Mouse (Mus musculus) heart, embryonic 16.5 days (tissue): ENCODE results near the gene Nppc. TPM values are rescaled to one million over a fixed set of nuclear protein-coding genes. Genes with fewer than 3 reads are reported as not detected.

ENCODE experiments used
- ATAC-seq: fragments of 200-750 bp; cut with Nextera tagmentation; replicated peaks from 2 replicates; pipeline ENCODE4 v1.8.0; 2017; ENCODE audit warnings: moderate number of reproducible peaks; ENCODE audit not compliant: insufficient read depth, low FRiP score; ENCODE audit errors: extremely low read depth
- H3K27ac ChIP-seq: fragments of 300-500 bp; sonication (generic); 2 replicates; pipeline ENCODE4 v1.5.1; 2014; ENCODE audit warnings: mild to moderate bottlenecking, low read length, control low read depth, moderate library complexity
- H3K27me3 ChIP-seq: fragments of 300-500 bp; sonication (generic); 2 replicates; pipeline ENCODE4 v1.6.1; 2014; ENCODE audit warnings: low read length, mixed read lengths; ENCODE audit not compliant: control insufficient read depth, insufficient read depth
- H3K36me3 ChIP-seq: fragments of 300-500 bp; sonication (generic); 2 replicates; pipeline ENCODE4 v1.6.1; 2014; ENCODE audit not compliant: control insufficient read depth, insufficient read depth
- H3K4me1 ChIP-seq: fragments of 300-500 bp; sonication (generic); 2 replicates; pipeline ENCODE4 v1.6.1; 2014; ENCODE audit warnings: low read length, mixed read lengths; ENCODE audit not compliant: control insufficient read depth, insufficient read depth
- H3K4me2 ChIP-seq: fragments of 300-500 bp; sonication (generic); 2 replicates; pipeline ENCODE4 v1.6.1; 2014; ENCODE audit warnings: low read depth, mild to moderate bottlenecking, control low read depth, low read length
- H3K4me3 ChIP-seq: fragments of 300-500 bp; sonication (generic); 2 replicates; pipeline ENCODE4 v1.5.1; 2014; ENCODE audit warnings: mild to moderate bottlenecking, control low read depth, low read length
- H3K9ac ChIP-seq: fragments of 300-500 bp; sonication (generic); 2 replicates; pipeline ENCODE4 v1.6.1; 2014; ENCODE audit warnings: low read length, control low read depth
- H3K9me3 ChIP-seq: fragments of 300-500 bp; sonication (generic); replicated peaks from 2 replicates; pipeline ENCODE4 v1.6.1; 2016; ENCODE audit warnings: low read length; ENCODE audit not compliant: control insufficient read depth
- WGBS: fragments of 180-500 bp; shearing (Covaris S2); extraction: QIAGEN DNeasy Blood & Tissue Kit; methylation state at CpG from one replicate; pipeline ENCODE4 v1.1.7; 2014; 5-methylcytosine and 5-hydroxymethylcytosine counted together
- polyA plus RNA-seq: library from polyadenylated mRNA; unstranded; fragments of >200 nt; fragmentation: Nextera tagmentation; extraction: Ambion mirVana; gene quantifications from 2 replicates; pipeline ENCODE4 v1.2.1, GENCODE M21; 2015

Nppc gene
- polyA plus RNA-seq, 1 experiment from 2014 or later, result 1.4 TPM

DNA sequence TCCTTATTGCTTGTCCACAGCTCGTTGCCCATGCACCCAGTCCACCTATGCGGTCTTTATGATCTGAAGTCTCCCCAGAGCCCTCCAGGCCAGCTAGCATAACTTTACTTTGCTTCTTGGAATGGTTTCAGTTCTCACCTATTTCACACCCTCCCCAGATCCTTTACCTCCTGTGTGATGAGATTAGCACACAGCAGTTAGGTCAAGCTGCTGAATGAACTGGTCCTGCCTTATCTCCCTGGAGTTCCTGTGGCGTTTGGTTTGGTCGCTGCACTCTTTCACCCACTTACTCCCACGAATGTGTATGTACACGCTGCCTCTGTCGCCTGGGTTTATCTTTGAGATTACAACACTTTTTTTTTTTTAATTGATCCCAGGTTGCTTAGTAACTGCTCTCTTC is 30.0 kb upstream of the Nppc start:
- no peak overlapping the region for H3K4me3 ChIP-seq
- H3K4me2 ChIP-seq, result no peak overlapping the region
- H3K4me1 ChIP-seq, result peaks cover 3% of the 10 kb centered on the region; the same call in 1 of the 2 replicates
- no peaks in the 10 kb centered on the region; the same call in 1 of the 2 replicates for H3K9me3 ChIP-seq
- H3K27ac ChIP-seq, result no peak overlapping the region
- no peaks in the 10 kb centered on the region for H3K27me3 ChIP-seq
- no peak overlapping the region for H3K9ac ChIP-seq
- no peak for ATAC-seq
- 35% methylated on average over 7 of the region's 7 CpGs for WGBS
- H3K36me3 ChIP-seq, result no peaks in the 10 kb centered on the region

DNA sequence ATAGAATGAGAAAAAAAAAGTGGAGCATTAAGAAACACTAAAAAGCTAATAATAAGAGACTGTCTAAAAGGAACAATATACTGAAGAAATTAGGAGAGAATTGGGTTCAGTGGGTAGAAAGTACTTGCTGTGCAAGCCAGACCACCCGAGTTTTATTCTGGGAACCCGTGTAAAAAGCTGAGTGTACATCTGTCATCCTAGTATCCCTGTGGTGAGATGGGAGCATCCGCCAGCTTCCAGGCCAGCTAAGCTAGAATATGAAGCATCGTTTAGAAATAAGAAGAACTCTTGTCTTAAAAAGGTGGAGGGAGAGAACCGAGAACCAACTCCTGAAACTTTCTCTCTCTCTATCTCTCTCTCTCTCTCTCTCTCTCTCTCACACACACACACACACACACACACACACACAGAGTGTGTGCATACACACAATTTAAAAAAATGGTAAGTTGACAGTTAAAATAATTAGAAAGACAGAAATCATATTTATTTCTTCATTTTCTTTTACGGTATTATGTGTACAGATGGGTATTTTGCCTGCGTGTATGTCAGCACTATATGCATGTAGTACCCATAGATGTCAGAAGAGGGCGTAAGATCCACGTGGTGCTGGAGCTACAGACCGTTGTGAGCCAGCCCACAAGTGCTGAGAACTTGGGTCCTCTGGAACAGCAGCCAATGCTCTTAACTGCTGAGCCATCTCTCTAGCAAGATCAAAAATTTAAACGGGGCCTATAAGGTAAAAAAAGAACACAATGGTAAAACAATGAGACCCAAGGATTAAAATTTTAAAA is 29.2 kb upstream of the Nppc start:
- Histone ChIP-seq H3K4me2 (no peak overlapping the region), H3K9me3 (no peaks in the 10 kb centered on the region; the same call in 1 of the 2 replicates), H3K27ac (no peak overlapping the region), H3K9ac (no peak overlapping the region), H3K27me3 (no peaks in the 10 kb centered on the region), H3K4me3 (no peak overlapping the region), H3K4me1 (peaks cover 3% of the 10 kb centered on the region; the same call in 1 of the 2 replicates), H3K36me3 (no peaks in the 10 kb centered on the region)
- WGBS, result 66% methylated on average over 11 of the region's 11 CpGs
- no peak for ATAC-seq

DNA sequence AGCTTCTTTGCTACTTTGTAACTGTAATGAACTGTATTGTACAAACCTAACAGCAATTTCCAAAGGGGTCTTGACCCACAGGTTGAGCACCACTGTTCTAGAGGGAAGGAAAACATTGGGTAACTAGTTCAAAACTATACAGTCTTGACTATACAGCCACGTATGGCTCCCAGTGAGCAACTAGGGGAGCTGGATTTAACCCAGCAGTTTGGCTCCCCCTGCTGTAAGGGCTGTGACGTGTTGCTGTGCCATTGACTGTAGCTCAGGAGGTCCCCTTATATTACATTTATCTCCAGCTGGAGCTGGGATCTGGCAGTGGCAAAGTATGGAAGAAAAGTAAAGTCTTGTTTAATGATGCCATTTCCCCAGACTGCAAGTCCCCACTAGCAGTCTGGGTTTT is 28.4 kb upstream of the Nppc start:
- Histone ChIP-seq H3K27ac (no peak overlapping the region), H3K27me3 (no peaks in the 10 kb centered on the region), H3K4me3 (no peak overlapping the region), H3K36me3 (no peaks in the 10 kb centered on the region), H3K4me1 (peaks cover 3% of the 10 kb centered on the region; the same call in 1 of the 2 replicates), H3K9ac (no peak overlapping the region), H3K4me2 (no peak overlapping the region), H3K9me3 (no peaks in the 10 kb centered on the region; the same call in 1 of the 2 replicates)
- 48% methylated on average over 2 of the region's 2 CpGs for WGBS
- no peak for ATAC-seq

DNA sequence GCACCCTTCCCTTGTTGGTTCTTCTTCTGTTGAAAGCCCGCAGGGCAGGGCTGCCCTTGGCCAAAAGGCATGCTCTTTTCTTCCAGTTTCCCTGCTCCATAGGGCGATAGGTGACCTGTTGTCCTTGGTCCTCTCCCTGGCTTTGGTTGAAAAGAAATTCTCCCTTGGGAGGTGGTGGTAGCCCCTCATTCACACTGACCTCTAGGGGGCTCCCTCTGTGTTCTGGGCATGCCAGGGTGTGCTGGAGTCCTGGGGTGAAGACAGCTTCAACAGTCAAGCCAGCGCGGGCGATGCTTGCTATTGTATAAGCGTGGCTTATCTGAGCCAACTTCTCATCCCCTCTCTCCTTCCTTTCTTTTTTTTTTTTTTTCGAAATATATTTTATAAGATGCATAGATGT is 26.6 kb upstream of the Nppc start:
- no peak for ATAC-seq
- Histone ChIP-seq H3K4me2 (no peak overlapping the region), H3K9ac (no peak overlapping the region), H3K9me3 (no peaks in the 10 kb centered on the region; the same call in 1 of the 2 replicates), H3K4me1 (no peaks in the 10 kb centered on the region), H3K27me3 (no peaks in the 10 kb centered on the region), H3K4me3 (no peak overlapping the region), H3K27ac (no peak overlapping the region), H3K36me3 (no peaks in the 10 kb centered on the region)
- 50% methylated on average over 7 of the region's 7 CpGs for WGBS

DNA sequence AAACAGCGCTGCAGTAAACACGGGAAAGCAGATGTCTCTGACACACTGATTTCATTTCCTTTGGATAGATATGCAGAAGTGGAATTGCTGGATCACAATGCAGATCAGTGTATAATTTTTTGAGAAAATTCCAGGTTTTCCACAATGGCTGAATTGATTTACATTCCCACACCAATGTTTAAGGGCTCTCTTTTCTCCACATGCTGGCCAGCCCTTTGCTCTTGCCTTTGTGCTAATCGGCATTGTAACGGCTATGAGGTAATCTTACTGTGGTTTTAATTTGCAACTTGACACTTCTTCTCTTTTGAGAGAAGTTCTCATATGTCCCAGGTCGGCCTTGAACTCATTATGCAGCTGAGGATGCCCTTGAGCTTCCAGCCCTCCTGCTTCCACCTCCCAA is 20.7 kb upstream of the Nppc start:
- 68% methylated on average over 5 of the region's 5 CpGs for WGBS
- no peak overlapping the region for H3K4me2 ChIP-seq

DNA sequence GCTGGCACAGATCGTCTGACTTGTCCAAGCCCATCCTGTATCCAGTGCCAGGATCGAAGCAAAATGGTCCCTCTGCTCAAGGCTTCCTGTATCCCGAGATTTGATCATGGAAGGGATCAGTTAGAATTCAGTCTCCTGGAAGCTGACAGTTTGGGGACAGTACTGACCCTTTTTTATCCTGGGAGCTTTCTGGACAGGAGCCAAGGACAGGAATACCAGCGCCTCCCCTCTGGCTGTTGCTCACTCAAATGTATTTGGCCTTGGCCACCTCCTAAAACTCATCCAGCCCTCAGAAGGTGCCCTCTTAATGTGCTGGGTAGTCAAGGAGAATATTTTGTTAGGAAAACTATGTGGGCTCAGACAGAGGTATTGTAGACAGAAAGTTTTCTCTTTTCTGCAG is 16.9 kb upstream of the Nppc start:
- no peak overlapping the region for H3K4me2 ChIP-seq
- no peaks in the 10 kb centered on the region for H3K4me1 ChIP-seq
- H3K9ac ChIP-seq, result no peak overlapping the region
- H3K4me3 ChIP-seq, result no peak overlapping the region
- 60% methylated on average over 4 of the region's 4 CpGs for WGBS
- 0 out of 2 replicates have a peak, but pooled peaks cover 2% of the 10 kb centered on the region for H3K27me3 ChIP-seq
- no peak overlapping the region for H3K27ac ChIP-seq
- ATAC-seq, result no peak
- H3K9me3 ChIP-seq, result no peaks in the 10 kb centered on the region
- no peaks in the 10 kb centered on the region for H3K36me3 ChIP-seq

More for the DNA sequence above, 20.7 kb upstream of the Nppc start:
- Histone ChIP-seq H3K9ac (no peak overlapping the region), H3K27ac (no peak overlapping the region), H3K4me3 (no peak overlapping the region), H3K36me3 (no peaks in the 10 kb centered on the region), H3K4me1 (no peaks in the 10 kb centered on the region), H3K27me3 (no peaks in the 10 kb centered on the region), H3K9me3 (no peaks in the 10 kb centered on the region)
- ATAC-seq, result no peak

DNA sequence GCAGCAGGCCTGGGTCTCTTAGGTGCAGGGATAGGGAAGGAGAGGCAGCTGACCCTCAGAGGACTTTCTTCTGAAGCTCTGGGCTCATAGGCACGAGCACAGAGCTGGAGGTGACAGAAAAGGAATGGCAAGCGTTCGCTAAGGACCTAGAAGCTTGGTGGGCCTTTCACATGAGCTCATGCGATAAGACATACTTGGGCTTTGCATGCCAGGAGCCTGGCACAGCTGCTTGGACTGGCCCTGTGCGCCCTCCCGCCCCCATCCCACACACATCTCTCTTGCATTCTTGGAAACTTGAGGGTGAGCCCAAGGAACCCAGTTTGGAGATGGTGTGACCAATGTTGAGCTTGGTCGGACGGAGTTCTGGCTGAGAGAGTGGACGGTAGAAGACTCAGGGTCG is 8.3 kb upstream of the Nppc start:
- no peaks in the 10 kb centered on the region for H3K36me3 ChIP-seq
- H3K27ac ChIP-seq, result no peak overlapping the region
- H3K4me2 ChIP-seq, result no peak overlapping the region
- no peak overlapping the region for H3K9ac ChIP-seq
- no peaks in the 10 kb centered on the region for H3K4me1 ChIP-seq
- H3K4me3 ChIP-seq, result no peak overlapping the region
- 77% methylated on average over 10 of the region's 10 CpGs for WGBS
- no peak for ATAC-seq
- no peaks in the 10 kb centered on the region for H3K9me3 ChIP-seq
- 0 out of 2 replicates have a peak, but pooled peaks cover 2% of the 10 kb centered on the region for H3K27me3 ChIP-seq

DNA sequence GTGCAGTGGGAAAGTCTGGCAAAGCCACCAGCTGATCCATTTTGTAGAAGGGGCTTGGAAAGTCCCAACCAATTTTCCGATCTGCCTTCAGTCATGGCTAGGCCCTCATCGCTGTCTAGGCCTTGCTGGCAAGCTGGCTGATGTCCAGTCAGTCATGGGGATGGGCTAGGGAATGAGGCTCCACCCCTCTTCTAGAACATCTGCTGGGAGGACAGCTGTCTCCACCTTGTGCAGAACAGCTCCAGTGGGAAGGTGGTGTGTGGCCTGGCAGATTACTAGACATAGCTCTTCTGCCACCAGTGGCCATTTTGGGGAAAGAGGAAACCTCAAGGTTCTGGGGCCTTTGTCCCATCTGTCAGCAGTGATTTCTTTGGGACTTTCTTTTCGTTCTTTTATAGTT is 7.3 kb upstream of the Nppc start:
- no peaks in the 10 kb centered on the region for H3K9me3 ChIP-seq
- no peak for ATAC-seq
- H3K4me2 ChIP-seq, result no peak overlapping the region
- WGBS, result 72% methylated on average over 3 of the region's 3 CpGs
- 0 out of 2 replicates have a peak, but pooled peaks cover under 1% of the 10 kb centered on the region for H3K27me3 ChIP-seq
- H3K27ac ChIP-seq, result no peak overlapping the region
- no peaks in the 10 kb centered on the region for H3K4me1 ChIP-seq
- no peaks in the 10 kb centered on the region for H3K36me3 ChIP-seq
- no peak overlapping the region for H3K9ac ChIP-seq
- H3K4me3 ChIP-seq, result no peak overlapping the region

DNA sequence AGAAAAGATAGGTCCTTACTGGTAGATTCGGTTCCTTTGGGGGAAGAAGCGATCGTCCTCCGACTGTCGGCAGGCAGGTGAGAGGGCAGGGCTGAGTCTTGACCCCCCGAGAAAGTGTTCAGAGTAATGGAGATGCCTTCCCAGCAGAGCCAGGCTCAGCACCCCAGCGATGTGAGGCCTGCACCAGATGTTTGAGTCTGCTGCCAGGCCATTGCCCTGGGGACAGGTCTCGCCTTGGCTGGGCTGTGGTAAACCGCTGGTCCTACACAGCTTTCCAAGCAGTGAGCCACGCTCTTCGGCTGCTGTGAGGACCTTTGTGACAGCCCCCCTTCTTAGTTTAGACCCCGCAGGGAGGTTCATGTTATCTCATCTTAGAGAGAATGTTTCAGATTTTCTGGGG is 4.8 kb upstream of the Nppc start:
- Histone ChIP-seq H3K9ac (no peak overlapping the region), H3K27ac (no peak overlapping the region), H3K27me3 (peaks cover 17% of the 10 kb centered on the region), H3K4me1 (peaks cover 2% of the 10 kb centered on the region), H3K36me3 (no peaks in the 10 kb centered on the region), H3K4me2 (no peak overlapping the region), H3K9me3 (no peaks in the 10 kb centered on the region), H3K4me3 (no peak overlapping the region)
- ATAC-seq, result no peak
- 83% methylated on average over 12 of the region's 12 CpGs for WGBS
